Mouse (Mus musculus): ENCODE measurements at regions not wholly inside any gene's neighbourhood (a gene's known extent, or its start where the extent isn't known, plus 50 kb on each side); places are given as distances from the start of the nearest gene placed in this dataset.

DNA sequence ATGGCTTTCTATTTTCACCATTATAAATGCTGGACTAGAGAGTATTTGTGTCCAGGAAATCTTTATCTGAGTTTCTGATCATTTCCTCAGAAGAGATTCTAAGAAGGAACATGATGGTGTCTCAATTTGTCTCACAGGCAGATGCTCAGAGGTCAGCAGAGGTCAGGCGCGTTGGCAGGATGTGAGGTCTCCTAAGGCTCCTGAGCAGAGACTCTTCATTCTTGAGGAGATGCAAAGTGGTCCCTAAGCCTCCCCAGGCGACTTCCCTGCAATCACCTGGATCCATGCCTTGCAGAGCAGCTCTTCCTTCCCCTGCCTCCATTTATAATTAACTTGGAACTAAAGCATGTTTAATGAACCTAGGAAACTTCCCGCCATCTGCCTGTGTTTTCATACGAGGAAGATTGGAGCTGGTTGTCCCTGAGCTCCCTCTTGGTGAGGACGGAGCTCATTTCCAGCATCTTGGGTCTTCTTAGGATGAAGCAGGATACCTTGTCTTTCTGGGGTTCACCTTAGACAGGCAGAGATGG is 71.8 kb downstream of the Arf2 start:
- no peak for DNase-seq (ENCODE audit: extremely low spot score)

- DNase-seq (ENCODE audit: extremely low spot score): no peak
Measured at GRCm38 (mm10) chr11:104045216-104045615, 78.7 kb downstream of the Arf2 start.

- no peak for DNase-seq (ENCODE audit: extremely low spot score)
Measured at GRCm38 (mm10) chr11:104051986-104052385, 80.7 kb upstream of the Crhr1 start.

- DNase-seq (ENCODE audit: extremely low spot score): peak; percentile 58
Measured at GRCm38 (mm10) chr11:104053242-104053641, 79.4 kb upstream of the Crhr1 start.

DNA sequence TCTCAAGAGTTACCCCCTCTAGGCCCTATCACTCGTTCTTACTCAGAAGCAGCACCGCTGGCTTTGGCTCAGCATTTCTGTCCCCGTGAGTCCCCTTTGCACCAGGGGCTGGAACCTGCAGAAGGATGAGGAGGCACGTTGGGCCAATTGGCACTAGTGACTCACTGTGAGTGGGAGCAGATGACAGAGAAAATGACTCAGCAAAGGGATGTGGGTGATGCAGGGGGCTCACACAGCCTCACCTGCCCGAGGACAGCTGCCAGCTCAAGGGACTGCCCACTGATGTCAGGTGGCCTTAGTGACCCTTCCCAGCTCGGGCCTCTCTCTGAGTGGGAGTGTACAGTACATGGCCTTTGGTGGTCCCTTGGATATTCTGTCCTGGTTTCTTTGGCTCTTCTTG is 76.7 kb upstream of the Crhr1 start:
- no peak for DNase-seq (ENCODE audit: extremely low spot score)

GRCm38 (mm10) chr11:104057046-104057445 is 75.6 kb upstream of the Crhr1 start:
- DNase-seq (ENCODE audit: extremely low spot score): no peak

- DNase-seq (ENCODE audit: extremely low spot score): no peak
Measured at GRCm38 (mm10) chr11:104058600-104058999, 74.1 kb upstream of the Crhr1 start.

DNA sequence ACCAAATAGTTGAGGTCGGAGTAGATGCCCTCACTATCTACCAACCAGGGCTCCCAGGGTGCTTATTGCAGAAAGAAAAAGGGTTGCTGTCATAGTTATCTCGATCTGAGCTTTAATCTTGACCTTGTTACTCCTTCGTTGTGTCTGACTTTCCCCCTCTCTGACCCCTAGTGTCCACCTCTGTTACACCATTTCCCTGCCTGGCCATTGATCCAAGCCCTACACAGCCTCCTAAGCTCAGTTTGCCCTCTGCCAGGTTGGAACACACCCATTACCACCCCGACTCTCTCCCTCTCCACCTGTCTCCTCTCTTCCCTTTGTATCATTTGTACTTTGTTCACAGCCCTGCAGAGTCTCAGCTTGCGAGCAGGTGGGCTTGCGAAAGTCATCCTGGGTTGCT is 73.6 kb upstream of the Crhr1 start:
- no peak for DNase-seq (ENCODE audit: extremely low spot score)

DNA sequence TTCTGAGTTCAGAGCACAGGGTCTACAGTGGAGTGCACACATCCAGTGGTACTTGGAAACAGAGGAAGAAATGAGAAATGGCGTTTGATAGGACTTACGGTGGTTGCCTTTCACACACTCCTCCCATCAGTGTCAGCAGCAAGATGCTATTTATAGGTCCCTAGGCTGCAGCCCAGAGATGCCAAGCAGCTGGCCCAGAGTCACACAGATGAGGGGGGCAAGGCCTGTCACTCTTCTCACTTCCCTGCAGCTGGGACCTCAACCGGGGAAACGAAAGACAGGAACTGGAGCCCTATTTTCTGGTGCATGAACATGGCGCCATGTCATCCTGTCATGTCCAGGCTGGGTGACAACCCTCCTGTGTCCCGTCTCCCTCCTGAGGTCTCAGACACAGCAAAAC is 71.3 kb upstream of the Crhr1 start:
- no peak for DNase-seq (ENCODE audit: extremely low spot score)

DNA sequence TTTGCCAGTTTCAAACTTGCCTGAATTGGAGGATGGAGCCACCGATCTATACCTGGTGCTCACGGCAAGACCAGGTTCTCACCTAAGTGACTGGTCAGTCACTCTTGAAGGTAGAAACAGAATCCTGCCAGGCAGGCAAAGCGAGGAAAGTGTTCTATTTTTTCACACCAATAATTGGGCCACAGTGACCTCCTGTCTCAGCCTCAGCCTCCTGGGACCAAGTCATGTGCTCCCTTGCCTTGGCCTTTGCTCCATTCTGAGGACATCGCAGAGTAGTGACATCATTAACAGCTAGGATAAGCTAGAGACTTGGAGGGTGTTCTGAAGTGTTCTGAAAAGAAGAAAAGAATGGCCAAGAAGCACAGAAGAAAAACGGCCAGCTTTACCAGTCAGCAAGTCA is 67.5 kb upstream of the Crhr1 start:
- DNase-seq (ENCODE audit: extremely low spot score): no peak

DNA sequence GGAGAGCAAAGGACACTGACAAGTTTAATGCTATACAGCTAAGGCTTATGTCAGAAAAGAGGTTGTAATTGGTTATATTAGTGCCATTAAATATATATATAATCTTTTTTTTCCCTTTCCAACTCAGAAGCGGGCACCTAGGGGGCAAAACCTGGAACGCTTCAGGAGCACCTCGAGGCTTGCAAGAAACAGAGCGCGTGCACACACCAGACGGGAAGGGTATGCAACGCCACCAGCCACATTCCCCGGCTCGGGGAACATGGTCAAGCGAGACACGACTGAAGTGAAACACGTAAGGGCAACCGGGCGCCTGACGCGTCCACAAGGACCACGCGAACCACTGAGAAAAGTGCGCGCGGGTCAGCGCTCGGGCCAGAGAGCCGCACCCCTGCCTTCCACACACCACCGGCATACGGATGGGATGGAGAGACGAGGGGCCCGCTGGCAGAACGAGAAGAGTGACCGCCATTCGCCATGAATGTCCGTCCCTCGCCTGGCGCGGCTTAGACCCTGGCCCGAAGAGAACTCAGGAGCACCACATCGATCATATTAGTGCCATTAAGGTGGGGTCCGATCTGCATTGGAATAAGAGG is 60.0 kb upstream of the Crhr1 start:
- DNase-seq (ENCODE audit: extremely low spot score): no peak

GRCm38 (mm10) chr11:104074763-104075162 is 57.9 kb upstream of the Crhr1 start:
- DNase-seq (ENCODE audit: extremely low spot score): no peak

- DNase-seq (ENCODE audit: extremely low spot score): no peak
Measured at GRCm38 (mm10) chr11:104075394-104075793, 57.3 kb upstream of the Crhr1 start.

DNA sequence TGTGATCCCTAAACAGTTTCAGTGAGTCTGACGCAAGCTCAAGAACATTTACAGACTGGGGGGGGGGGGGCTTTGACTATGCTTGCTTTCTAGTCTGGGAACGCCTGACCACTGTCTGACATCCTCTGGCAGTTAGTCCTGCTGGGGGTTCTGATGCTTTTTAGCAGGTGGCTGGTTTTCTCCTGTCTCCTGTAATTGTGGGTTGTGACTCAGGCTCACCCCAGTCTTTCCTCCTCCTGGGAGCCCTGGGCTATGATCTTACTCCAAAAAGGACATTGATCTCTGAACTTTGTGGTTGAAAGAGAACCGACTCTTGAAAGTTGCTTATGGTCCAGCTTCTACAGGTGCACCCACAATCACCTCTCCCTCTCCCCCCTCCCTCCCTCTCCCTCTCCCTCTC is 50.6 kb upstream of the Crhr1 start:
- no peak for DNase-seq (ENCODE audit: extremely low spot score)

Measured in embryo, embryonic 9.5 days (tissue).